Mouse (Mus musculus) heart, embryonic 11.5 days (tissue): ENCODE measurements around the gene Slc39a11. TPM values are rescaled to one million over a fixed set of nuclear protein-coding genes. Genes with fewer than 3 reads are reported as not detected.

ENCODE experiments used
- ATAC-seq: fragments of 200-750 bp; cut with Nextera tagmentation; replicated peaks from 2 replicates; pipeline ENCODE4 v1.8.0; 2017; ENCODE audit warnings: moderate library complexity; ENCODE audit not compliant: insufficient number of reproducible peaks, low FRiP score, low TSS enrichment
- H3K27ac ChIP-seq: fragments of 300-500 bp; sonication (generic); 2 replicates; pipeline ENCODE4 v1.5.1; 2014; ENCODE audit warnings: mild to moderate bottlenecking, low read depth, low read length
- H3K27me3 ChIP-seq: fragments of 300-500 bp; sonication (generic); 2 replicates; pipeline ENCODE4 v1.6.1; 2014; ENCODE audit warnings: mild to moderate bottlenecking, low read length, mixed read lengths; ENCODE audit not compliant: control insufficient read depth, insufficient read depth
- H3K36me3 ChIP-seq: fragments of 300-500 bp; sonication (generic); 2 replicates; pipeline ENCODE4 v1.6.1; 2014; ENCODE audit warnings: mild to moderate bottlenecking, low read length, moderate library complexity, mixed read lengths; ENCODE audit not compliant: control insufficient read depth, insufficient read depth
- H3K4me1 ChIP-seq: fragments of 300-500 bp; sonication (generic); 2 replicates; pipeline ENCODE4 v1.6.1; 2014; ENCODE audit warnings: low read length; ENCODE audit not compliant: control insufficient read depth, insufficient read depth
- H3K4me2 ChIP-seq: fragments of 300-500 bp; sonication (generic); 2 replicates; pipeline ENCODE4 v1.6.1; 2014; ENCODE audit warnings: mild to moderate bottlenecking, moderate library complexity
- H3K4me3 ChIP-seq: fragments of 300-500 bp; sonication (generic); 2 replicates; pipeline ENCODE4 v1.5.1; 2014; ENCODE audit warnings: low read depth, low read length
- H3K9ac ChIP-seq: fragments of 300-500 bp; sonication (generic); 2 replicates; pipeline ENCODE4 v1.6.1; 2014; ENCODE audit warnings: mild to moderate bottlenecking, low read depth, low read length, moderate library complexity
- H3K9me3 ChIP-seq: fragments of 300-500 bp; sonication (generic); replicated peaks from 2 replicates; pipeline ENCODE4 v1.6.1; 2016; ENCODE audit warnings: low read length; ENCODE audit not compliant: control insufficient read depth
- WGBS: fragments of 180-500 bp; shearing (Covaris S2); extraction: QIAGEN DNeasy Blood & Tissue Kit; methylation state at CpG from one replicate; pipeline ENCODE4 v1.1.7; 2014; ENCODE audit not compliant: insufficient replicate concordance; 5-methylcytosine and 5-hydroxymethylcytosine counted together
- polyA plus RNA-seq: library from polyadenylated mRNA; unstranded; fragments of >200 nt; fragmentation: Nextera tagmentation; extraction: Ambion mirVana; gene quantifications from 2 replicates; pipeline ENCODE4 v1.2.1, GENCODE M21; 2014

The Slc39a11 gene
- polyA plus RNA-seq, 1 experiment from 2014 or later: 17.1 TPM

- 78% methylated on average over 8 of the region's 8 CpGs for WGBS
- Histone ChIP-seq H3K9me3 (no peaks in the 10 kb centered on the region), H3K27me3 (no peaks in the 10 kb centered on the region), H3K9ac (no peak overlapping the region), H3K4me3 (no peak overlapping the region), H3K4me1 (no peaks in the 10 kb centered on the region), H3K27ac (no peak overlapping the region), H3K36me3 (no peaks in the 10 kb centered on the region), H3K4me2 (no peak overlapping the region)
- no peak for ATAC-seq
Observed at GRCm38 (mm10) chr11:113537199-113537586, 112.7 kb downstream of the Slc39a11 start.

DNA sequence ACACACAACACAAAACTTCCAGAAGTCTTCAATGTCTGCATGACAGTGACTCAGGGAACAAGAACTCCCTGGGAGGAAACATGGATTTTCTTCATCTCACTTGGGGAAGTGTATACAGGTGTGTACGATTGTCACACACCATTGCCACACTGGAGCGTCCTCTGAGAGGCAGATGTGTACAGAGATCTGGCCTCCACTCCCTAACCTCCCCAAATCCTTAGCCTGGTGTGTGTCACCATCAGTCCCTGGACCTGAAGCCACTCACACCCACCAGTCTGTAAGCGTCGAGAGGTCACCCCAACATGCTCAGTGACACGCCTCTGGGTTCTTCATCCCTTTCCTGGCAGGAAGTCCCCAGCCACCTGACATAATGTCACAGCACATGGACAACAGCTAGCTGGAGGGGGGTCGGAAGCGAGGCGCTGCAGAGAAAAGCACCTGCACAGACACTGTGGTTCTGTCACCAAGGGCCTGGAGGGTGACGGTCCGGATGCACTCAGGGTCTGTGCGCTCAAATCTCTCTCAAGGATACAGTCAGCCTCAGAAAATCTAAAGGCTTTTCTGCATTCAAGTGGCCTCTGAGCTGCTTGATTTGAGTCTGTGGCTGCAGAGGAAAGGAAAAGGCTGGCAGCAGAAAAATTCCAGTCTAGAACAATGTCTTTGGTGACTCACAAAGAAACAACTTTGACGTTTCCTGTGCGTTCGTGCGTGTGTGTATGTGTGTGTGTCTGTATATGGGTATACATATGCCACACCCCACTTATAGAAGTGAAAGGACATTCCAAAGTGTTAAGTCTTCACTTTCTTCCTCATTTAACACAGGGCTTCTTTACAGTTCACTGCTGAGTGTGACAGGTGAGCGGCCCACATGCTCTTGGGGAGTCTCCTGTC is 113.3 kb downstream of the Slc39a11 start:
- Histone ChIP-seq H3K4me1 (no peaks in the 10 kb centered on the region), H3K27me3 (no peaks in the 10 kb centered on the region), H3K4me3 (no peak overlapping the region), H3K36me3 (no peaks in the 10 kb centered on the region), H3K27ac (no peak overlapping the region), H3K9me3 (no peaks in the 10 kb centered on the region), H3K9ac (no peak overlapping the region), H3K4me2 (no peak overlapping the region)
- WGBS: 83% methylated on average over 16 of the region's 16 CpGs
- no peak for ATAC-seq

- Histone ChIP-seq H3K27ac (no peak overlapping the region), H3K27me3 (no peaks in the 10 kb centered on the region), H3K36me3 (no peaks in the 10 kb centered on the region), H3K4me3 (no peak overlapping the region), H3K9ac (no peak overlapping the region), H3K4me2 (no peak overlapping the region), H3K9me3 (no peaks in the 10 kb centered on the region), H3K4me1 (no peaks in the 10 kb centered on the region)
- WGBS: 69% methylated on average over 11 of the region's 11 CpGs
- ATAC-seq: no peak
Observed at GRCm38 (mm10) chr11:113534341-113534740, 115.5 kb downstream of the Slc39a11 start.

- Histone ChIP-seq H3K9ac (no peak overlapping the region), H3K9me3 (no peaks in the 10 kb centered on the region), H3K27ac (no peak overlapping the region), H3K4me3 (no peak overlapping the region), H3K27me3 (no peaks in the 10 kb centered on the region), H3K36me3 (no peaks in the 10 kb centered on the region), H3K4me1 (no peaks in the 10 kb centered on the region), H3K4me2 (no peak overlapping the region)
- WGBS: 64% methylated on average over 7 of the region's 7 CpGs
- ATAC-seq: no peak
Observed at GRCm38 (mm10) chr11:113533931-113534330, 115.9 kb downstream of the Slc39a11 start.

DNA sequence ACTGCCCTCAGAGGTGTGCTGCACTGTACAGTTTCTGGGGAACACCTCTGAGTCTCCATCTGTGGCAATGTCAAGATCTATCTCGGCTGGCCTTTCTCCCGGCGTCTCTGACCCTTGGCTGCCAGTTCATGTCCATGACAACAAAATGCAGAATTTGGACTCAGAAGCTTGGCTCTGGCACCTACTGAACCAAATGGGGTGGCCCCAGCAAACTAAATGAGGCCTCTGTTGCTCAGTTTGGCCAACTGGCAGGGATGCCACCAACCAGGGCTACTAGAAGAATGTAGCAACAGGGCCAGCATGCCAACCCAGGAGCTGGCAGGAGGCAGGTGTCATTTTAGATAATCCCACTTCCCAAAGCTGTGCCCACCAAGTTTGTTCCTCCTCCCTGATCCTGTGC is 121.5 kb downstream of the Slc39a11 start:
- H3K4me2 ChIP-seq: no peak overlapping the region
- no peak overlapping the region for H3K4me3 ChIP-seq
- 93% methylated on average over 3 of the region's 3 CpGs for WGBS
- H3K36me3 ChIP-seq: no peaks in the 10 kb centered on the region
- H3K27ac ChIP-seq: no peak overlapping the region
- H3K4me1 ChIP-seq: no peaks in the 10 kb centered on the region
- H3K9ac ChIP-seq: no peak overlapping the region
- no peak for ATAC-seq
- no peaks in the 10 kb centered on the region for H3K27me3 ChIP-seq
- H3K9me3 ChIP-seq: no peaks in the 10 kb centered on the region

DNA sequence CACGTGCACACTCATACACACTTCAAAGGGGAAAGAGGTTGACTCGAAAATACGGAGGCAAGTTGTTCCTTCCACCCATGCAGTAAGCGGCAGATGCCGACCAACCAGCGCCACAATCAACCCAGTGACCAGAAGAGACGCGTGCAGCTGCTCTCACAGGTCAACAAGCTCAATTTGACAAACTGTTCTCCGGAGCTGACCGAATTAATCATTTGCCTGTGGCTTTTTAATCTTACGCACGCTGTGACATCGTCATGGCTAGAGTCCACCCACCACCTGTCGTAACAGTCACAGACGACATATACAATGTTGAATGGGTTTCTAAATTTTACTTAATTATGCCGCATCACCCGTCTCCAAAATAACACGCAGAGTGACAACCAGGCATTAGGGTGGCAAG is 124.1 kb downstream of the Slc39a11 start:
- ATAC-seq: no peak
- H3K9me3 ChIP-seq: no peaks in the 10 kb centered on the region
- WGBS: 87% methylated on average over 18 of the region's 18 CpGs

DNA sequence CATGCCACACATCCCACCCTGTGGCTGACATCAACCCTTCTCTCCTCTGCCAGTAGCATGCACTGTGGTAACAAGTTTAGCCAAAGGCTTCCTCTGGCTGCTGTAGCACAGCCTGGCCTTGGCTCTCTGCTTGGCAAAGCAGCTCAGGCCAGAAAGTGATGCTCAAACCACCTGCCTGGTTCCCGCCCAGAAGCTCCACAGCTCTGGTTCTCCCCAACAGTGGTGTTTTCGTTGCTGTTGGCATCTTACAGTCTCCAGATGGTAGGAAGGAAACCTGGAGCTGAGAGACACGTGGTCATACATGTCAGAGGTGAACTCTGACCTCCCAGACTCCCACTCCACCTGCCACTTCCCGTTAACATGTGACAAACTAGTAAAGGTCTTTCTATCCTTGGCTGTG is 127.2 kb downstream of the Slc39a11 start:
- H3K9ac ChIP-seq: no peak overlapping the region
- no peak for ATAC-seq
- no peaks in the 10 kb centered on the region for H3K9me3 ChIP-seq
- H3K36me3 ChIP-seq: no peaks in the 10 kb centered on the region; the same call in 1 of the 2 replicates
- no peaks in the 10 kb centered on the region for H3K27me3 ChIP-seq
- H3K27ac ChIP-seq: no peak overlapping the region
- H3K4me1 ChIP-seq: peaks cover 4% of the 10 kb centered on the region; the same call in 1 of the 2 replicates
- no peak overlapping the region for H3K4me3 ChIP-seq
- 77% methylated on average over 4 of the region's 4 CpGs for WGBS
- no peak overlapping the region for H3K4me2 ChIP-seq

More for the DNA sequence above, 124.1 kb downstream of the Slc39a11 start:
- no peak overlapping the region for H3K4me2 ChIP-seq
- no peak overlapping the region for H3K9ac ChIP-seq
- H3K4me1 ChIP-seq: no peaks in the 10 kb centered on the region
- H3K27ac ChIP-seq: no peak overlapping the region
- H3K27me3 ChIP-seq: no peaks in the 10 kb centered on the region
- H3K36me3 ChIP-seq: no peaks in the 10 kb centered on the region
- H3K4me3 ChIP-seq: no peak overlapping the region

GRCm38 (mm10) chr11:113521469-113522190 is 128.2 kb downstream of the Slc39a11 start:
- ATAC-seq: no peak
- no peaks in the 10 kb centered on the region for H3K27me3 ChIP-seq
- 72% methylated on average over 20 of the region's 20 CpGs for WGBS
- no peaks in the 10 kb centered on the region; the same call in 1 of the 2 replicates for H3K36me3 ChIP-seq
- peaks cover 9% of the 10 kb centered on the region; the same call in 1 of the 2 replicates for H3K4me1 ChIP-seq
- no peak overlapping the region for H3K27ac ChIP-seq
- no peak overlapping the region for H3K9ac ChIP-seq
- H3K9me3 ChIP-seq: no peaks in the 10 kb centered on the region
- H3K4me3 ChIP-seq: no peak overlapping the region
- H3K4me2 ChIP-seq: no peak overlapping the region
